Mouse (Mus musculus) kidney, postnatal 36 days (tissue): ENCODE results near the gene Thap7.
"Not testable (repeated sequence)": the region's sequence is repeated elsewhere in the genome, so short reads cannot be mapped to it uniquely, and the experiment has no call there.

Experiments
- DNase-seq, 2 experiments: peaks; one replicate each; pipeline ENCODE4 v3.0.0; 2021 to 2022; ENCODE audit warnings: mixed read lengths in 2 of 2

Thap7 gene

DNA sequence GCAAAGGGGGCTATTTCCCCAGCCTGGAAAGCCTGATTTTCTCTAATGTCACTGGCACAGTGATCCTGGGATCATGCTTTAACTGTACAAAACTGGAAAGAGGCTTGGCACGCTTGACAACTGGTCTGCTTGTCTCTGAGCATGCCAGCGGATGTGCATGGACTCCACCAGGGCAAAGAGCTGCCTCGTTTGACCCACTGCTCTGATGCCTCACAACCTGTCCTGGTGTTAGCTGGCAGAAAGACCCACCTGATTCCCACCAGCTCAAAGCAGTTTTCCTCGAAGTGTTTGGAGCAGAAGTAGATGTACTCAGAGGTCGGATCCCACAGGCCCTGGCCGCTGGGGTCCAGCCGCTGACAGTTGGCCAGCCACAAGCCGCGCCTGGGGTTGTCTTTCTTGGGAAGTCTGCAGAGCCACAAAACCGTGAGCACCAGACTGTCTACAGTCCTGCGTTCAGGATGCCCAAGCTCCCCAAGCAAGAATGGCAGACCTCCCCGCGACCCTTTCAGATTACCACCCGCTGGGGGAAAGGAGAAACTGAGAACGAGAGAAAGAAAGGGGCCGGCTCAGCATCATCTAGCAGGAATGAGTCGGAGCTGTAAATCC is 852 bp downstream of the Thap7 start:
- peak in 1 of 2 experiments; percentile 42 for DNase-seq

DNA sequence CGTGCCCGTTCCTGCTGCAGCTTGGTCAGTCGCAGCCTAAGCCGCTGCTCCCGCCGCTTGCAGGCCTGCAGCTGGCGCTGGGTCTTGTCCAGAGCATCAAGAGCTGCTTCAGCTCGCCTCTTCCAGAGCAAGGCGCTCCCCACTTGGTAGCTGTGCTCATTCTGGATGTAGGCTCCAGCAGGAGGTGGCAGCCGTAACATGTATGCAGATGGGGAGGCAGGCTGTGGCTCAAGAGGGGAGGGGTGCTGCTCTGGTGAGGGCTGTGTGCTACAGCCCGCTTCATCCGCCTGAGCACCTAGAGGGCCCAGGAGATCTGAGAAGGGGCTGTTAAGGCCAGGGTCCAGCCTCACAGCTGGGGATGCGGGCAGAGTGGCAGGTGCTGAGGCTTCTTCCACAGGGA is 2.7 kb downstream of the Thap7 start:
- no peak for DNase-seq

DNA sequence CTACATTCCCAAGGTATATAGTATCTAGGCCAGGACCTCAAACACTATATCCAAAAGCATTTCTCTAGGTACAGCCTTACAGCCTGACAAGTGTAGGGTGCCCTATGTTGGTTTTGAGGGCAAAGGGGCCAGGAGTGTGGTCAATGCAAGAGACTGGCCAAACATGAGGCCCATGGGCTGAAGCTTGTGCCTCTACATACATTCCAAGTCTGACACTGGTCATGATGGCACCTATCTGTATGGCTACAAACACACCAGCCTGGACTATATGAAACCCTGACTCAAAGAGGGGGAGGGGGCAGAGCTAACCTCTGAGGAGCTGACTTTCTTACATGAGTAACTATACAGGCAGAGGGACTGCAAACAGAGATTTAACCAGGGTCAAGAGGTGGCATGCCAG is 3.3 kb downstream of the Thap7 start:
- DNase-seq, result no peak

DNA sequence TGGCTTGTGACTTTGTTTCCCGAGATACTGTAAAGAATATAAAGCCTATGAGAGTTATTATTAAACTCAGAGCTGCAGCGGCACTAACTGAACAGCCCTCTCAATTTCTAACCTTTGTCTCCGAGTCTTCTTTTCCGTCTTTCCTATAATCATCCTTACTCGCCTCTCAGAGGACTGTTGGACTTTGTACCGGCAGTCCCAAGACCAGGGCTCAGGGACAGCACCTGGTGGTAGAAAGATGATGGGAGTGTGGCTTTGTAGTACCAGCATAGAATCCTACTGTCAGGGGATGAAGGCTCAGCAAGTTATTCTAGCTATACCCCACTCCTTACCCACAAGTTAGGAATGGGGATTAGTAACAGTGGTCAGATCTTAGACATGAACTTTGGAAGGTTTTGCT is 4.7 kb downstream of the Thap7 start:
- peak; percentile 51 to 73 for DNase-seq

DNA sequence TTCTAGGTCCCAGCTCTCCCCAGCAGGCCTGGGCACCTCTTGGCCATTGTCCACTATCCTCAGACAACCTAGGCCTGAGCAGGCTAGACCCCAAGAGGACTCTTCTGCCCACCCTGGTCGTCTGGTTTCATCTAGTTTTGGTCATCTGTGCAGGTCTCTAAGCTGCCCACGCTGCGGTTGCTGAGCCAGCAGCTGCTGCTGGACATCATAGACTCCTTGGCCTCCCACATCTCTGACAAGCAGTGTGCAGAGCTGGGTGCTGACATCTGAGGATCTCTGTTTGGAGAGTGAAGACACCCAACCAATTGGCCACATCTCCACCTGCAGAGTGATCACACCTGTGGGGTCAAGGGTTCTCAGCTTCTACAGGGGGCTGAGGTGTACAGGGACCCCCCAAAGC is 5.4 kb downstream of the Thap7 start:
- no peak for DNase-seq

DNA sequence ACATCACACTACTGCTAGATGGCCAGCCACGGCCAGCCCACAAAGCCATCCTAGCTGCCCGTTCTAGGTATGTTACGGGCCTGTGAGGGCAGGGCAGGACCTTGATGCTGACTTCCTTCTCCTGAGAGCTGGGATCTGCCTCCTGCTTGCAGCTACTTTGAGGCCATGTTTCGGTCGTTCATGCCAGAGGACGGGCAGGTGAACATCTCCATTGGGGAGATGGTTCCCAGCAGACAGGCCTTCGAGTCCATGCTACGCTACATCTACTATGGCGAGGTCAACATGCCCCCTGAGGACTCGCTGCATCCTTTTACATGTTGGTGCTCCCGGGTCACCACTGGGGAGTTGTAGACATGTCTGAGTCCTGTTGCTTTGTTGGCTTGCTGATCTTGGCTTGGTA is 6.8 kb downstream of the Thap7 start:
- no peak for DNase-seq

DNA sequence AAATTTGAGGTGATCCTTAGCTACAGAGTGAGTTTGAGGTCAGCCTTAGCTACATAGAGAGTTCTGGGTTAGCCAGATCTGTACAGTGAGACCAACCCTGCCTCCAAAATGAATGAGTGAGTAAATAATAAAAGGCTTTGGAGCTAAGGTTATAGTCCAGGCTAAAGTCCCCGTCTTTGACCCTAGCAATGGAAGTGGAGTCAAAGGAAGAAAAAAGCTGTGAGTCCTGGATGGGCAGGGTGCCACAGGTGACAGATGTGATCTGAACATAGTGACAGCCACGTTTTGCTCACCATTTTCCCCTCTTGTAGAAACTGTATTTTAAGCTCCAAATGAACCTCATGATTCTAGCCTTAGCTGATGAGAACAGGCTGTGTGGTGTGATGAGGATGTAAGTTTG is 12.0 kb downstream of the Thap7 start:
- peak in 1 of 2 experiments; percentile 51 for DNase-seq

DNA sequence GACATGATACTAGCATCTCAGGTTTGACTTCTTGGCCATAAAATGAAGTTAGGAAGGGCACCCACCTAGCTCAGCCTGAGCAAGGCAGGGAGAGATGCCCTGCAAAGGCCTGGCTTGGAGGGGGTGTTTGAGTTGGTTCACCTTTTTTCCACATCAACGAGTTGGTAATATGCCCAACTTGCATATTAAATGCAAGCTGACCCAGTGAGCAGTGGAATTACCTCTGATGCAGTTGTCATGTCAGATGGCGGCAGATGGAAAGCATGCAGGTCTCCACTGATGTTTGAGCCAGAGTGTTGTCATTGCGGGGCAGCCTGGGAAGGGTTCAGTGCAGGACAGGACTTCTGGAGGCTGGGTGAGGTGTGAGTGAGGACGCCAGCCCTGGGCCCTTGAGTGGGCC is 19.5 kb downstream of the Thap7 start:
- peak in 1 of 2 experiments; percentile 19 for DNase-seq

DNA sequence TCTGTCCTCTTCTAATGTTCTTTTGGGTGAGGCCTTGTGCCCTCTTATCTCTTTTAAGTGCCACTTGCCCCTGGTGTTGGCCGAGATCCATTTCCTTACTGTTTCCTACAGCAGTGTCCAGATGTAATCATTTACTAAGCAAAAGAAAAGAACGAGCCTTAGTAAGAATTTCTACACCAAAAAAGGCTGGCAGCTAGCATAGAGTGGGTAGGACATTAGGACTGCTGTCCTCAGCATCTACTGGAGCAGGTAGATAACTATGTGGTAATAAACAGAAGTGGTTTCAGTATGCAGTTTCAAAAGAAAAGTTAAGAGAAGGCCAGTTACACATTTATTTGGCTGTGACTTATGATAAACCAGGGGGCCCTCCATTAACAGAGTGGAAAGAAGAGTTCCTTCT is 20.2 kb downstream of the Thap7 start:
- DNase-seq, result peak; percentile 37 to 60

DNA sequence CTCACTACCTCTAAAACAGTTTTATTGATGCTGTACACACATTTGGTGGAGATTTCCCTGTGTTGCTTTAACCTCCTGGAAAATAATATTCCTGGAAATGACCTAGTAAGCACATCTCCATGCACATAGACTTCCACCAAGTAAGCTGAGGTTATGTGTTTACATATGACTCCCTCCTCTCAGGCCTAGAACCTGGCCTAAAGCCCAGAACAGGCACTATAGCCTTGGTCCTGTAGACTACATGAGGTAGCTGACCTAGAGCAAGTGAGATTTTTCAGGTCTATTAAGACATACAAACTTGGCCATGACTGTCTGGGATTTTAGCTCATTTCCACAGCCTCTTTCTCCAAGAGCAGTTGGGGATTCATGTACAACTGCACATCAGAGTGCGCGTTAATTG is 20.8 kb downstream of the Thap7 start:
- no peak for DNase-seq

DNA sequence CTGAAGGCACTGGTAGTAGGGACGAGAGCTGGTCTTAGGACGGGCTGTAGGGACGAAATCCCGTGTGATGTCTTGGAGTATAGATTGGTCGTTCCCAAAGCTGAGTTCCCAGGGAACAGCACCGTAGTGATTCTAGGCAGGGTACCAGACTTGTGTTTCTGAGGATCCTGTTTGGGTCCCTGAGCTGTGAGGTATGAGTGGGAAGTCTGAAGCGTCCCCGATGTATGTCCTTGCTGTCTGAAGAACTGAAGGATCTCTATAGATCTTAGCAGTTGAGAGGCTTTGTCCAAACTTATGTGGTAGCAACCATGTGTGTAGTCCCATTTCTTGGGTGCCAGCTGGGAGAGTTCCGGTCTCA is 21.7 kb downstream of the Thap7 start:
- no peak for DNase-seq

DNA sequence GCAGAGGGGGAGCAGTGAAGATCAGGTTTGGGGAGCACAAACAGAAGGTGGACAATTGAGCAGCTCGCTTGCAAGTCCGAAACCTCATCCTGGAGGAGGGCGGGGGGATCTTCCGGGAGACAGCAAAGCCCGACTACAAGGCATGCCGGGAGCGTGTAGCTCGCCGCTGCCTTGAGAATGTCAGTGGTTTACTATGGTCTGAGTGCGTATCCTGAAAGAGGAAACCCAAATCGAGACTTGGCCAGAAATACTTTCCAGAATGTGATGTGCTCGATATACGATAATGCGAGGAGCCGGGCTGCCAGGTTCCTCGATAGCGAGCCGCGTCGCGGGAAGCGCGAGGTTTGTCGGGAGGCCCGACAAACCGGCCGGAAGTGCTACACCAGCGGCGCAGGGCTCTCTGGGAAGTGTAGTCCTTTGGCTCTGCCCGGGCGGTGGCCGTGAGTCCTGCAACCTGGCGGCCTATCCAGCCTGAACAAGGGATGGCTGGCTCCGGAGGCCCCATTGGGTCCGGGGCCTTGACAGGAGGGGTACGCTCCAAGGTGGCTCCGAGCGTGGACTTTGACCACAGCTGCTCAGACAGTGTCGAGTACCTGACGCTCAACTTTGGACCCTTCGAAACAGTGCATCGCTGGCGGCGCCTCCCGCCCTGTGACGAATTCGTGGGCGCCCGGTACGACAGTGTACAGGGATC is 22.2 kb downstream of the Thap7 start, which contains the start of gene Lztr1:
TSS of gene Lztr1 (plus strand) at position 143 of the 694 bp plus-strand sequence.
- peak; percentile 92 to 93 for DNase-seq

DNA sequence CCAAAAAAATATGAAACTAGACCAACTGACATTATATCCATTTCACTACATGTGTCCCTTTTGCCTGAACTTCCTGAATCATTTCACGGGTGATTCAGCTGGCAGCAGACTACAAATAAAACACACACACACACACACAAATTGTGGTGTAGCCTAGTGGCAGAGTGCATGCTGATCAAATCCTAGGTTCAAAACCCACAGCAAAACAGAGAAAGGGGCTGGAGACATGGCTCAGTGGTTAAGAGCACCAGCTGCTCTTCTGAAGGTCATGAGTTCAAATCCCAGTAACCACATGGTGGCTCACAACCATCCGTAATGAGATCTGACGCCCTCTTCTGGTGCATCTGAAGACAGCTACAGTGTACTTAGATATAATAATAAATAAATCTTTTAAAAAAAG is 22.9 kb downstream of the Thap7 start:
- DNase-seq, result not testable (repeated sequence)

DNA sequence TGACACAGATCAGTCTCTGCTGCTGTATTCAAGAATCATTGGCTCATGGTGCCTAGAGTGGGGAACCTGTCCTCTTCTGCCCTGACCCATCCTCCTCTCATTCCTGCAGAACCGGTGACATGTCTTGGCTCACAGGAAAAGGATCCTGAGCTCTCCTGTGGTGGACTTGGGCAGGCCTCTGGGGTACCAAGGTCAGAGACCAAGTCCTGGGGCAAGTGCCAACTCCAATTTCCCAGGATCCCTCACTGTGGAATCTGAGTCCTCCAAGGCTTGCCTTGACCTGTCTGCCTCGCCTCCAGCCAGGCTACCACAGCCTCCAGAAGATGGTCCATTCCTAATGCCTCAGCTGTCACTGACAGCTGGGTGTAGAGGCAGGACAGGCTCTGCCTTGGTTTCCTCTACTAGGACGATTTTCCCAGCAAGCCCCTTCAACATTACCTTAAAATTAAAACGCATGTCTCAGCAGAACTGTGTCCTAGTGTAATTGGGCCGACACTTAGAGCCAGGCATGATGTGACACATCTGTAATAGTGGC is 23.9 kb downstream of the Thap7 start:
- peak; percentile 72 for DNase-seq

DNA sequence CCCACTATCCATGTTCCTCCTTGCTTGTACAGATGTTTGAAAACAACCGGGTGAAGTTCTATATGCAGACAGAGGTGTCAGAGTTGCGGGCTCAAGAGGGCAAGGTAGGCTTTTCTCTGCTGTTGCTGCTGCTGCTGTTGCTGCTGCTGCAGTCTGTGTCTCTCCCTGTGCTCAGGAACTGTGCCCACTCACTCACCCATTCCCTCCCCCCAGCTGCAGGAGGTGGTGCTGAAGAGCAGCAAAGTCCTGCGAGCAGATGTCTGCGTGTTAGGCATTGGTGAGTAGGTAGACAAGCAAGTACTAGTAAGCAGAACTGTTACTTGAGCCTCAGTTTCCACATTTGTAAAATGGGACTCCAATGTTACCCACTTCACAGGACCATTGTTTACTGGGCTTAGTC is 28.3 kb downstream of the Thap7 start:
- no peak for DNase-seq

DNA sequence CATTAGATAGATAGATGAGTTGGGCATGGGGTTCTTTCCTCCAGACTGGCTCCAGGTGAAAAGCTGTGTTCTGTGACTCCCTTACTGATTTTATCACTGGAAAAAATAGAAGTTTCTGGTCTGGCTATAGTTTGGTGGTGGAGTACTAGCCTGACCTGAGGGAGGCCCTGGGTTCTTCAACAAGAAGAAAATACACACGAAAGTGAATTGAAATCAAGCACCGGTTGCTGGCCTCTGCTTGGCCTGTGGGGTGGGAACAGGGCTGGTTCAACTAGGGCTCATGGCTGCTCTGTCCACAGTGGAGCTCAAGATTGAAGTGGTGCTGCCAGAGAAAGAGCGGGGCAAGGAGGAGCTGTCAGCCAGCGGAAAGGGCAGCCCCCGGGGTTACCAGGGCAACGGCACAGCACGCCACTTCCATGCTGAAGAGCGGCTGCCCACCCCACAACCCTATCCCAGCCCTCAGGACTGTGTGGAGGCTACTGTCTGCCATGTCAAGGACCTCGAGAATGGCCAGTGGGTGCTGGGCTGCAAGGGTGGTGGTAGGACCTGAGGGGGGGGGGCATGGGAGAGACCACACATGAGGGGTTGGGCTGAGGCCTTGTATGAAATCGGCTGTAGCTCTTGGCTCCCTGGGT is 31.6 kb downstream of the Thap7 start:
- DNase-seq, result no peak

DNA sequence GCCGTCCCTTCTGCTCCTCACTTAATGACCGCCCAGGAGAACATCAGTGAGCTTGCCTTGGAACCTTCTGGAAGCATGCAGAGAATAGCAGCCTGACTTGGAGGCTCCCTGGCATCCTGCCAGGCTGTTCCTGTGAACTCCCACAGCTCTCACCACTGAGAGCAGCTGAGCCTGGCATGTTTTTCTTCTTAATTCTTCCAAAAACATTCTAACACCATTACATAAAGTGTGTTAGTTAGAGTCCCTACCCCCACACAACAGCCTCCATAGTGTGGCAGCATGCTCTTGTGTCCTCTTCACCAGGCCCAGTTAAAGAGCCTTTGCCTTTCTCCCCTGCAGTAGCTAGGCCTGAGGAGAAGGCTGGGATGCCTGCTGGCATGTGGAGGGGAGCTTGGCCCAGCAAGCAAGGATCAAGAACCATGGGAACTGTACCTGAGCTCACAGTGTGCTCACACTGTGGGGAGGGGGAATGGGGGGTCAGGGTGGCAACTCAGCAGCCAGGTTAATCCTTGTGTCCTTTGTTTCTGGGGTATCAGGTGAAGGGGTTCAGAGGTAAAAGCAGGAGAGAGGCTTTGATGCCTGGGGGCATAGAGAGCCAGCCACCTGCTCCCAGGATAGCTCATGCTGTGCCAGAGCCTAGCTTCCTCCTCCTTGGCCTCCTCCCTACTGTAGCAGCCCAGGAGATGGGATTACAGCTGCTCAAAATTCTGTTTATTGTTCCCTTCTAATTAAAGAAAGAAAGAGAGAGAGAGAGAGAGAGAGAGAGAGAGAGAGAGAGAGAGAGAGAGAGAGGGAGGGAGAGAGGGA is 34.2 kb downstream of the Thap7 start:
- peak; percentile 62 to 82 for DNase-seq

DNA sequence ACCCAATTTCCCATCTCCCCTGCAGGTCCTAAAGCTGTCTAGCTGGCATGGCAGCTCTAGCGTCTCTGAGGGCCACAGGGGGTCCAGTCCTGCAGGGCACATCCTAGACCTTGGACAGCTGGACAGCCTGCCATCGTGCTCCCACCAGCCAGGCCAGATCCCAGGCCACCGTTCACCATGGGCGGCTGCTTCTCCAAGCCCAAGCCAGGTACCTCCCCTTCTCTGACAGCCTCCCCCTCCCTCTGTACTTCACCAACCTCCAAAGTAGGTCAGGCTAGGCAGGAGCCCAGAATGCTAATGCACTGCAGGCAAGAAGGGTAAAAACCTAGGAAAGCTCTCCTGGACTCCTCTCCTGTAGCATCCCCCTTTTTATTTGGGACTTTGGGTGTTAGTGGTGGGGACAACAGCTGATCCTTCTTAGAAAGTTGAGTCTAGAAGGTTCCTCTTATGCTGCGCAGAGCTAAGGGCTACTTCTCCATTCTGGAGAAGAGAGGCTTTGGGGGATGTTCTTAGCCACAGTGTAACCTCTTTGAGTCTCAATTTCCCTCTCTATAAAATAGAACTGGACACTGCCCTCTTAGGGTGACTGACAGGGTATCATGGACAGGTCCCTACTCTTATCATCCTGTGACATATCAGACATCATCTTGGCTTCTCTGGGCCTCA is 38.9 kb downstream of the Thap7 start:
- DNase-seq, result no peak

DNA sequence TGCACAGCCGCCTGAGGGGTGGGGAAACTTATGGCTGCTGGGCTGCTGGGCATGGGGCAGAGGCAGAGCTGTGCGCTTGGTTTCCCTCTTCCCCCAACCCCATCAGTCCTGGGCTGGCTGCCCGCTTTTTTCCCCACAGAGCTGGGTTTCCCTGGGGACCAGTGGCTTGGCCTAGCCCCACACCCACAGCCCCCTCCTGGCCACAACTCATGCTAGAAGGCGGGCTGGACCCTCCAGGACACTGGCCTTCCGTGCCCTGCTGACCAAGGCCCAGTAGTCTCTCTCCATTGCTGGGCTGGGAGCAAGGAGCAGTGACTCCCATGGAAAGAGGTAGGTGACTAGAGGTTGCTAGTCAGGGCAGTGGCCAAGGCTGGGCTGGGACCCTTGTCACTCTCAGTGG is 39.8 kb downstream of the Thap7 start:
- no peak for DNase-seq

DNA sequence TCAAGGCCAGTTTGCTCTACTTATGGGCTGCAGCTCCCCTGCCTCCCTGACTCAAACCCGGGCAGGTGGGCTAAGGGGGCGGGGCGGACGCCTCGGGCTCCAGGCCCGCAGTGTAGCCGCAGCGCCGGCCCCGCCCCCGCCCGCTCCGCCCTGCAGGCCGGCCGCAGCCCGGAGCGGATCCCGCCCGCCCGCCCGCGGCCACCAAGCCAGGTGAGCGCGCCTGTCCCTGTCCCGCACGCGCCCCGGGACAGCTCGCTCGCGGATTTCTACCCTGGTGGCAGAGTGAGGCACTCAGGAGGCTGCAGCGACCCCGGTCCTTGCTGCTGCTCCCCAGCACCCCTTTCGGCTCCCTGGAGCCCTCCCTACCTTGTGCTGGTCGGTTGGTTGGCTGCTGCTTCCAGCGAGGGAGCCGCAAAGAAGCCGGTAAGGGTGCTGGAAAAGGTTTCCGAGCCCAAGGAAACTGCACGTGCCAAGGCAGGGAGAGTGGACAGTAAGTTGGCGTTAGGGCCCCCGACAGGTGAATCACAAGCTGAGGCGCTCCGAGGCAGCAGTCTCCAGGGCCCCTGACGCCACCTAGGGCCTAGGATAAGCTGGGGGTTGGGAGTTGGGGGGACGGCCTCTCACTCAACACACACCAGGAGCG is 41.3 kb downstream of the Thap7 start, which contains the start of gene Aifm3:
TSS of gene Aifm3 (plus strand) at position 143 of the 643 bp plus-strand sequence.
- DNase-seq, result peak; percentile 24 to 81

DNA sequence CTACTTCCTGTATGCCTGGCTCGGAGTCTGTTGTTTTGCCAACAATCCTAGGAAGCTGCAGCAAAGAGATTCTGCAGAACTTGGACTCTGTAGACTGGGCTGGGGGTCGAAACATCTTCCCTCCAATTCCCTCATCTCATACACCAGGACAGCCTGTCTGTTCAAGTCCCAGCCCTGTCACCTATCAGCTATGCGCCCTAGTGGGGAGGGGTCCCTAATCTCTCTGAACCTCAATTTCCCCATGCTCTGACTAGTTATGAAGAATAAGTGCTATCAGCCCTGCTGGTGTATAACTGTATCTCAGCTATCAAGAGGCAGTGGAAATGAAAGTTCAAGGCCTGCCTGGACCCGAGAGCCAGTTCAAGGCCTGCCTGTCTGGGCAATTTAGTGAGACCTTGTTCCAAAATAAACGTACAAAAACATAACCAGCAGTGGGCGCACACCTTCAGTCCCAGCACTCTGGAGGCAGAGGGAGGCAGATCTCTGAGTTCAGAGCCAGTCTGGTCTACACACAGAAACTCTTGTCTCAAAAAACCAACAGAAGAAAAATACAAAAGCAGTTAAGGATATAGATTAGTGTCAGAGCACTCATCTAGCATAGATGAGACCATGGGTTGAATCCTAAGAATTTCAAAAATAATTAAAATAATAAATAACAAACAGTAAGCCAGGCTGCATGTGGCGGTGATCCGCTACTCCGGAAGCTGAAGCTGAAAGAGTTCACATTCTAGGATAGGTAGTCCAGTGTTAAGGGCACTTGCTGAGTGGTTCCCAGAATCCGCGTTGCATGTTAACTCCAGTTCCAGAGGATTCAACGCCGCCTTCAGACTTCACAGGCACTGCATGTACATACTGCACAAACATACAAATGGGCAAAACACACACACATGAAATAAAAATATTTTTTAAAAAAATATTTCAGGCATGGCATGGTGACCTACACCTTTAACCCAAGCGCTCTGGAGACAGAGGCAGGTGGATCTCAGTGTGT is 42.2 kb downstream of the Thap7 start:
- peak; percentile 26 to 53 for DNase-seq
